Mouse (Mus musculus): ENCODE measurements around the gene Mier2. TPM values are rescaled to one million over a fixed set of nuclear protein-coding genes. Genes with fewer than 3 reads are reported as not detected.

Gene Mier2
- total RNA-seq, 2 experiments from 2014 or later: 46.8 to 48.2 TPM

DNA sequence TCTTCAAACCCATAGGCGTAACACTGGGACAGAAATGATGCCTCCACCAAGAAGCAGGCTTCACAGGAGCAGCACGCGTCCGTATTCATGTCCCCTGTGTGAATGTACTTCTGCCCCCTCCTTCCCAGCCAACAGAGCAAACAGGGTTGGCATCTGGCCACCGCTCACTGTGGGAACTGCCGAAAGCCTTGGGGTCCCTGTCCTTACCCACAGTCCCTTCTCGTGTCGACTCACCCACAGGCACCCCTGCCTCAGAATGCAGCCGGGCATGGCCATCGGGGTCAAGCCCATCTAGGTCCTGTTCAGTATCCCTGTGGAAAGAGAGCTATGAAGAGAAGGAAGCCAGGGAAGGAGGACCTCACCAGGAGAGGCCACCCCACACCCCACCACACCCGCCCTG, 12.8 kb downstream of the Mier2 start:
- DNase-seq (ENCODE audit: low spot score in 2 of 2): no peak

DNA sequence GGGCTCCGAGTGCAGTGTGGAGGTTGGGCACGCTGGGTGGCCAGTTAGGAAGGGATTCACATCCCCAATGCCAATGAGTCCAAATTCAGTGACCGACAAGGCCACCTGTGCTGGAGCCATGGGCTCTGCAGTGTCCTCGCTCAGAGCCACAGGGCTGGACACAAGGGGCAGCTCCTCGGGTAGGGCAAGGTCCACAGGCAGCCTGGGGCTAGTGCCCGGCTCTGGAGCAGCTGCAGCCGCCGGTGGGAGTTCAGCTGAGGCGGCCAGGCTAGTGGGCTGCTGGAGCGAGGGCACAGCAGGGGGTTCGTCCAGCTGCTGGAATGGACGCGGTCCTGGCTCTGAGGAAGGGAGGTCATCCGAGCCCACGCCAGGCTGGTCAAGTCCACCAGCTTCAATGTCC, 13.5 kb downstream of the Mier2 start:
- peak in 1 of 2 experiments; percentile 2 for DNase-seq (ENCODE audit: low spot score in 2 of 2)

DNA sequence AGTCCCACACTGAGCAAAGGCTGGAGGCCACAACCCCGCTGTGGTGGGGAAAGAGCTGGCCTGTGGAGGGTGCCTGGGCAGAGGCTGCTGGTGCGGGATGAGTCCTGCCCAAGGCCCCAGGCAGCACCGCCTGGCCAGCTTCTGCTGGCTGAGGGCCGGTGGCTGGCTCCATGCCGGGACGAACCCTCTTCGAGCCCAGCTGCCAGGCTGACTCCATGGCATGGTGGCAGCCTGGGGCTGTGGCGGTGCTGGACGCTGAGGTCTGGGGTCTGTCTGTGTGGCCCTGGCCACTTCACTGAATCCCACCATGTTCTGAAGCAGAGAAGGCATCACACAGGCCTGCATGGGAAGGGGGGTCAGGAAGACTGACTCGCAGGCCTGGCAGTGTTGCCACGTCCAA, 14.3 kb downstream of the Mier2 start:
- DNase-seq (ENCODE audit: low spot score in 2 of 2): no peak

DNA sequence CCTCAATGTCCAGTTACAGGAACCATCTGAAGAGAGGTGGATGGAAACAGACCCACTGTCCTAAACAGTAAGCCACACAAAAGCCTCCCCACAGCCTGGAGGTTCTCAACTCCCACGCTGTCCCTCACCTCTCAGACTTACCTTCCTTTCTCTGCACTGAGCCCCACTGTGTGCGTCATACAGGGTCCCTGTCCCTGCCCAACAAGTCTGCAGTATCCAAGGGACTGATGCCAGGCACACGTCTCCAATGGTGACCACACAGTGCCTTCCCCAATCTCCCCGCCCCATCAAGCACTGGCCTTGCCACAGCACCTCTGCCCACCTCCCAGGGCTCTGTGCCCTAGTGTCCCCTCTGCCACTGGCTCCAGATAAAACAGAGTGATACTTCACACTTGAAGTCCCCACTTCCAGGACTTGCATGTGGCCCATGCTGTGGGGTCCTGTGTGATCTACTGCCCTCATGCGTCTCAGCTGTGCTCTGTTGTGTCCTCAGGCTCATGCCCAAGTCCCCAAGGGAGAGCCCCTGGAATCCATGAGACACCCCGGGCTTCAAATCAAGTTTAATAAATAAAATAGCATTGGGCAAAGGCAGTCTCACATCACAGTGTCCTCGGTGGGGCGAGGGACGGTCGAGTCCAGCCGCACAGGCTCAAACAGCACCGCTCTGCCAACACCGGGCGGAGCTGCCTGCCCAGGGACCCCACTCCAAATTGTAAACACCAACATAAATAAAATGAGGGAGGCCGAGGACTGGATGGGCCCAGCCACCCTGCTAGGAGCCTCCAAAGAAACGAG, 15.1 kb downstream of the Mier2 start:
- peak in 1 of 2 experiments; percentile 2 for DNase-seq (ENCODE audit: low spot score in 2 of 2)

DNA sequence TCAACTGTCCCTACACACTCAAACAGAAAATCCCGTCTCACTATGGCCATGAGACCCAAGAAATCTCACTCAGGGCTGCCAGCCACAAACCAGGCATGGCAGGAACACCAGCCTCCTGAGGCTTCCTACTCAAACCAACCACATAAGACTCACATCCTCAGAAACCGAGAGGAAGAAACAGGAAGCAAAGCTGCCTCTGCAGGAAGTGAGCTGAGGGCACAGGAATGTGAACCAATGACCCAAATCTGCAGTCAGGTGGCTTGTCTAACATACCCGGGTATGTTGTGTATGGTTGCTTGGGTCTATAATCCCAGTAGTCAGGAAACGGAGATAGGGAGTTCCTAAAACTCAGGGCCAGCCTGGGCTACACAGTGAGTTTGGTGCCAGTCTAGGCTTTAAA, 16.1 kb downstream of the Mier2 start:
- DNase-seq (ENCODE audit: low spot score in 2 of 2): no peak

DNA sequence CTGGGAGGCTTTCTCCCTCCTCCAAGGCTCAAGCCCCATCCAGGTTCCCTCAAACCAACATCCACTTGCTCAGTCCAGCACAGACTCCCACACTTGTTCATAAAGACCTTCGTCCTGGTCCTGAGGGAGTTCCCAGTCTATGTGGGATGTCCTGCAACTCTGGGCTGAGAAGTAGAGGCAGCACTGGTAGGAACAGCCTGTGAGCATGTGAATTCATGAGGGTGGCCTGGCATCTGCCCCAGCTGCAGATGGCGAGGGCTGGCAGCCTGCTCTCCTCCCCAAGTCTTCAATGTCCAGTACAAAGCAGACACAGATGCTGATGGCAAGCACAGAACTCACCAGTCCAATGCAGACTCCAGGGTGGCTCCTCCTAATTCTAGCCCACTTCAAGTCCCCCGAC, 16.7 kb downstream of the Mier2 start:
- no peak for DNase-seq (ENCODE audit: low spot score in 2 of 2)

DNA sequence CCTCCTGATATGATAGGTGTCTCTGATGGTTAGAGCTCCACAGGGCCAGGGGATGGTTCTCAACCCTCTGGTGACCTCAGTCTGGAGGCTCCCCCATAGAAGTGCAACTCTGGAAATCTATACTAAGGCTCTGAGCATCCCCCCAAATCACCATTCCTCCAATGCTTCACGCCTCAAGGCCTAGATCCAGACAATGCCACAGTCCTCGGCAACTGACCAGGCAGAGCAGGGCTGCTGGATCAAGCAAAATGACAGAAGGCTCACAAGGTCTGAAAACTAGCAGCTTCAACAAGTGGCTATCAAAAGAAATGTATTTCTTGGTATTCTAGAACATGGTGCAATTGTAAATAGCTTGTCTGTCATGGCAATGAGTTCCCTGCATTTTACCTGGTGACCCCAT, 17.2 kb downstream of the Mier2 start:
- peak; percentile 1 to 2 for DNase-seq (ENCODE audit: low spot score in 2 of 2)

DNA sequence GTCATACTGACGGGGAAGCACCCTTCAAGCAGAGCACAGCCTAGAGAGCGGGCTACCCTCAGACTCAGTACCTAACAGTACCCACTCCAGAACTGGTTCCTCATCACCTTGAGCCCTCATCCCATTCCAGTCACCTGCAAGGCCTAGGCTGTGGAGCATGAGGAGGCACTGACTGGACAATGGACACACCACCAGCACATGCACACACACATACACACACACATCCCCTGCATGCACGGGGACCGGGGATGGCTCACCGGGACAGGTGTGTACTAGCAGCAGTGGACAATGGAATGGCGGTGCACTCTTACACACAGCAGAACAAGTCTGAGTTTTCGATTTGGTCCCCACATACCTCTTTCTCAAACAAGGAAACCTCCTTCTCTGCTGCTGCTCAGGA, 17.7 kb downstream of the Mier2 start:
- peak in 1 of 2 experiments; percentile 2 for DNase-seq (ENCODE audit: low spot score in 2 of 2)

DNA sequence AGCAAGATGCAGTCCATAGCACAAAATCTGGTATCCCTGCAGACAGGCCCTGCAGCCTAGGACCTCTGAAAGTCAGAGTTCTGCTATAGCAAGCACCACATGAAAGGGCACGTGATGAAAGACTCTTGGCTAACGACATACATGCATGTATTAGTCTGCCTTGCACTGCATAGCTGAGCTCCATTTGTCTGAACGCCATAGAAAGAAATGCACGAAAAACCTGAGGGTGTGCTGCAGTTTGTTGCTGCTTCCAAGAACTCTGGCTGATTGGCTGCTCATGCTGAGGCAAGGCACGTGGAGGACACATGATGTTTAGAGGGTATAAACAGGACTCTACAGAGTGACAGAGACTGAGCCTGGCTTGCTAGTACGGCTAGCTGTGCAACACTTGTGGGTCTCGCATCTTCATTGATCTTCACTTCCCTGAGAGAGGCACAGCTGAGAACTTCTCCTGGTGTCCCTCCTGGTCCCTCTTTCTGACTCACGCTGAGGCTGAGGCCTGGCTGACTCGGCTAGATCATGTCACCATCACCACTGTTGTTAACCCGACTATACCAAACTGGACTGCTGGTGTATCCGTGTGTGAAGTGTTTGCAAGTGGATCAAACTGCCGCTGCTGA, 18.4 kb downstream of the Mier2 start:
- DNase-seq (ENCODE audit: low spot score in 2 of 2): no peak

DNA sequence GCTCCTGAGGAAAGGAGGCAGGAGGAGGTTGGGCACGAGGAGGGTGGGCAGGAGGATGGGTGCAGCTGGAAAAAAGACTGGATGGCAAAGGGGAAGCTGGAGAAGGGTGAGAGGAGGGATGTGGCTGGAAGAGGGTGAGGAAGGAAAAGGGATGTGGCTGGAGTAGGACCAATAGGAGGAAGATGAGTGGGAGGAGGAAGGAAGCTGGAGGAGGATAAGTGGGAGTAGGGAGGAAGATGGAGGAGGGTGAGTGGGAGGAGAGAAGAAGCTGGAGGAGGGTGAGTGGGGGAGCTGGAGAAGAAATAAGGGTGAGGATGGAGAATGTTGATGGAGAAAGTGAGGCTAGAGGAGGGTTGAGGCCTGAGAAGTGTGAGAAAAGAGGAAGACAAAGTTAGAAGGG, 19.6 kb downstream of the Mier2 start:
- peak in 1 of 2 experiments; percentile 2 for DNase-seq (ENCODE audit: low spot score in 2 of 2)

DNA sequence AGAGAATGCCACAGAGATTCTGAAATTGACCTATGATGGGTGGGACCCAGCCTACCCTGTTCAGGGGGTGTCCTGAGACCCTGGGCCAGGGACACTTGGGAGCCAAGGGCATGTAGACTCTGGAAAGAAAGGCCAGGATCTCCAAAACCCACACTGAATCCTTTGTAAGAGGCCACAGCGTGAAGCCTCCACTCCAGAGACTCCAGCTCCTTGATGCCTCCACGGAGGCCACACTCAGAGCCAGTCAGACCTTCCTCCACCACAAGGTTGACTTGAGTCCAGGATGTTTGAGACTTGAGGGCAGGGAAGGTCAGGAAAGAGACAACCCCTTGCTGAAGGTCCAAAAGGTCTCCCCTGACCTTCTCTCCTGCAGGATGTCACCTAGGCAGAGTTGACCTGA, 20.6 kb downstream of the Mier2 start:
- peak in 1 of 2 experiments; percentile 2 for DNase-seq (ENCODE audit: low spot score in 2 of 2)

DNA sequence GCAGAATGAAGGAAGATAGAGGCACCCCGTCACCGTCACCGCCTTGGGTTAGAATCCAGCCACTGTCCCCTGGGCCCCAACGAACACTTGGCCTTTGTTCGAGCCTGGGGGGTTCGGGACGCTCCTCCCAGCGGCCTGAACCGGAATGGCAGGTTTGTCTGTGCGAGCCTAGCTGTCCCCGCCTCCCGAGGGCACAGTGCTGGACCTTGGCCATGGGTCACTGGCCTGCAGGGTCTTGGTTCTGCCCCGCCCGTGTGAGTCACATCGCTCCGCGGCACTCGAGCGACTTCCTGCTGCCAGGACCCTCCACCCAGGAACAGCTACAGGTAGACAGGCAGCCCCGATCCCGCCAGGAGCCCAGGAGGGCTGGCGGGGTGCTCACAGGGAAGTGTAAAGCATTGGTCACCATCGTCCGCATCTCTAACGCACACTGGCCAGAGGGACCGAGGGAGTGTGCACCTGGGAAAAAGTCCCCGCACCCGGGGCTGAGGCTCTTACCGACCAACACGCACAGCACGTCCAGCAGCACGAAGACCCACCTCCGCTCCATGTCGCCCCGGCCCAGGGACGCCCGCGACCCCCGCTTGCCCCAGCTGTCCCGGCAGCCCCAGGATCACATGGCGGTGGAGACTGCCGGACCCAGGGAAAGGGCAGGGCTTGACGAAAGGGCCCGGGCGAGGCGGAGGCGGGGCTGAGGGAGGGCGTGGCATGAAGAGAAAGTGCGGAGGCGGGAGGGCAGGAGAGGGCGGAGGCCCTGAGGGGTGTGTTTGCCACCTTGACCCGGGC, 21.7 kb downstream of the Mier2 start, which contains the start of gene Plpp2:
Gene Plpp2, minus strand, starts transcription at position 671 of the 786 bp plus-strand sequence.
- peak; percentile 56 to 67 for DNase-seq (ENCODE audit: low spot score in 2 of 2)

DNA sequence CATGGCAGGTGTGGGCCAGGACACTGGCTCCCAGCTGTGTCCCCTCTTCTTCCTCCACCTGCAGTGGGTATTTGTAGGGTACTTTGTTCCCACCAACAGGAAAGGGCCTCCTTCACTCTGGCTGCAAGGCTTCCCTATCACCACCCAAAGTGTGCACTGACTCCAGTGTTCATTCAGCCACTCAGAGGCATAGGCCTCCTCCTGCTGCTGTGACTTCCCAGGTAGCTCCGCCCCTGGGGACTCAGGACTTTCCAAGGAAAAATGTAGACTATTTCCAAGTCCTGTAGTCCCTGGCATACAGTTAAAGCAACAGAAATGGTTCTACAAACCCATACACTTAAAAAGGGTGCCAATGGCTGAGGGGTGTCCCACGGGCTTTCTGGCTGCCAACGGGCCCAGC, 22.3 kb downstream of the Mier2 start:
- peak in 1 of 2 experiments; percentile 1 for DNase-seq (ENCODE audit: low spot score in 2 of 2)

DNA sequence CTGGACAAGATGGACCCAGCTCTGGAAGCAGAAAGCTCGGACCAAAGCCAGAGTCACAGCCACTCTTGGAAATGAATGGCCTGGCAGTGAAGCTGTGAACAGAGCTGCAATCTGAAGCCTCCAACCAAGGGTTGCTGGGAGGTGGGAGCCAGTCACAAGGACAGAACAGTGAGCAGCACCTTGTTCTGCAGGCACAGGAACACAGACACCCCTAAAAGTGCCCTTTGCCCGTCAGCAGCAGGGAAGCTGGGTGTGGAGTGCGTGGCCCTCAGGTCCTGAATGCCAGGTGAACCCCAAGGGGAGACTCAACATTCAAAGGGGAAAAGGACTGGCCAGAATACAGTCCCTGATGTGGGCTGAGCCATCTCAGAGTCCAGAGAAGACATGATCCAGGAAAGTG, 23.4 kb downstream of the Mier2 start:
- peak in 1 of 2 experiments; percentile 1 for DNase-seq (ENCODE audit: low spot score in 2 of 2)

DNA sequence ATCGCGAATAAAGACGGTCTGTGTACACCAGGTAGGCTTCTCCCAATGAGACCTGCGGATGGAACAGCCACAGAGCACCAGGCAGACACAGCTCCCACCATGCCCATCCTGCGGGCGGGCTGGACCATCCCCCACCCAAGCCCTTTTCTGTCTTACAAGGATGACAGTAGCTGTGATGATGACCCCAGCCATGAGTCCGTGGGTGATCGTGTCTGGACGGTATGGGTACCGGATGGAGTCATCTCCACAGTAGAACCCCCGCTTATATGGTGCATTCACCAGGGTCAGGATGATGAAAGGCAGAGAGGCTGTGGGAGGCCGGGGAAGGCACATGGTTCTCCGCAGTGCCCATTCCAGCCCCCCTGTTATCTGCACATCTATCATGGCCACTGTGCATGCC, 24.3 kb downstream of the Mier2 start:
- DNase-seq (ENCODE audit: low spot score in 2 of 2): peak in 1 of 2 experiments; percentile 1

DNA sequence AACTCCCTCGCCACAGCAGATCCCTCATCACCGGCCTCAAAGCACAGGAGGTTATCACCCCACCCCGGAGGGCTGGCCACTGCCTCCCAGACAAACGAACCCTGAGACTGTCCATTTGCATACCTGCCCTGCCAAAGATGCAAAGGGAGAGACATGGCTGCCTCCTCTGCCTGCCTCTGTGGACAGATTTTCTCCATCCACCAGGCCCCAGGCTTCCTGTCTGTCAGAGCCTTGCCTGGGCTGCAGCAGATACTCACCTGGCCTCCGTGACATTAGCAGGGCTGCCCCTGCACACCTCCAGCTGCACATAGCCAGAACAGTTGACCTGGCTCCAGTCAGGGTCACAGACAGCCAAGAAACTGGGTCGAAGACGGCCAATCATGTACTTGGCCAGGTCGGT, 24.8 kb downstream of the Mier2 start:
- DNase-seq (ENCODE audit: low spot score in 2 of 2): peak in 1 of 2 experiments; percentile 1

DNA sequence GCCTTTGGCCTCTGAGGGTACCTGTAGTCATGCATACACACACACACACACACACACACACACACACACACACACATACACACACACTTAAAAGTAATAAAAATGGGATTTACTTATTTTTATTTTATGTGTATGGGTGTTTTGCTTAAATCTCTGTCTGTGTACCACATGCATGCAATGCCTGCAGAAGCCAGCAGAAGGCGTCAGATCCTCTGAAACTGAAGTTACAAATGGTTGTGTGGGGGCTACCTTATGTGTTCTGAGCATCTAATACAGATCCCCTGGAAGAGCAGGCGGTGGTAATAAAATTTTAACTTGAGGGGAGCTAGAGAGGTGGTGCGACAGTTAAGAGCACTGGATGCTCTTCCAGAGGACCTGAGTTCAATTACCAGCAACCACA, 26.9 kb downstream of the Mier2 start:
- DNase-seq (ENCODE audit: low spot score in 2 of 2): no peak

DNA sequence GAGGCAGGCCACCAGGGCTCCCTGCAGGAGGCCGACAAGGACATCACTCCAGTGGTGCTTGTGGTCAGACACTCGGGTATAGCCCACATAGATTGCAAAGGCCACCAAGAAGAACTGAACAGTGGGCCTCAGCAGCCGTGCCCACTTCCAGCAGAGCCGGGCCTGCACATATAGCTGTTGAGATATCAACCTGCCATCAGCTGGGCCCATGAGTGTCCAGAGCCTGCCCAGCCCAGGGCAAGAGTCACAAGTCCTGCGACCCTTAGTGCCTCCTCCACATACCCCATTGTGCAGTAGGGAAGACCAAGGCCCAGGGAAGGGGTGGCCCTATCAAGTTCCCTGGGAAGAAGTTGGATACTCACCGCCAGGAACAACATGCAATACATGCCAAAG, 27.6 kb downstream of the Mier2 start:
- no peak for DNase-seq (ENCODE audit: low spot score in 2 of 2)

DNA sequence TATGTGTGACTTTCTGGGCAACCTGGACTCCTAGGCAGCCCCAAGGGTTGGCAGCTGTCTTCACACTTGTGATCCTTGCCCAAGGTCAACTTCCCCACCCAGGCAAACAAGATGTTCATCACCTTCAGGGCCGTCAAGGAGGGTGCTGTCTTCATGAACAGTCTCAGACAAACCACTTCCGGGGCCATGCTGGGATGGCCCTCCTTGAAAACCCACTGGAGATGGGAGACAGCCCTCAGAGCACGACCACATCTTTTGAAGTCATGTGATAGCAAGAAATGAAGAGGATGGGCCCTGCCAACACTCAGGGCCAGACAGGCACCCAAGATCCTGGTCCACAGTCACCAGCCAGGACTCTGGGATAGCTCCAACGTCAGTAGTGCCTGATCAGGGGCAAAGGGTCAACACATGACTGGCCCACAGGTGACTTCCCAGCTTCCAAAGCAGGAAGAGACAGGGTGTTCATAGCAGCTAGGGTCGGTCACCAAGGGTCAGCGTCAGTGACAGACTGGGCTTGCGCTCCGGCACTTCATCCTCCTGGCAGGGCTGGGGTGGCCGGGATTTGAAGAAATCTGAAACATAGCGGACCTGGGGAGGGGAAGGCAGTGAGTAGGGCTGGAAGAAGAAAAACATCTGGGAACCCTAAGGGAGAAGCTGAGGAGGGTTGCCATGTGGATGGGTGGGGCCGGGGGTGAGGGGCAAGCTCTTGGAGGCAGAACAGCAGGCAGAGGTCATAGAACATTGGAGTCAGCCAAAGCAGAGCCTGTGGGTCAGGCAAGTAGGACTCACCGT, 28.1 kb downstream of the Mier2 start:
- DNase-seq (ENCODE audit: low spot score in 2 of 2): no peak

DNA sequence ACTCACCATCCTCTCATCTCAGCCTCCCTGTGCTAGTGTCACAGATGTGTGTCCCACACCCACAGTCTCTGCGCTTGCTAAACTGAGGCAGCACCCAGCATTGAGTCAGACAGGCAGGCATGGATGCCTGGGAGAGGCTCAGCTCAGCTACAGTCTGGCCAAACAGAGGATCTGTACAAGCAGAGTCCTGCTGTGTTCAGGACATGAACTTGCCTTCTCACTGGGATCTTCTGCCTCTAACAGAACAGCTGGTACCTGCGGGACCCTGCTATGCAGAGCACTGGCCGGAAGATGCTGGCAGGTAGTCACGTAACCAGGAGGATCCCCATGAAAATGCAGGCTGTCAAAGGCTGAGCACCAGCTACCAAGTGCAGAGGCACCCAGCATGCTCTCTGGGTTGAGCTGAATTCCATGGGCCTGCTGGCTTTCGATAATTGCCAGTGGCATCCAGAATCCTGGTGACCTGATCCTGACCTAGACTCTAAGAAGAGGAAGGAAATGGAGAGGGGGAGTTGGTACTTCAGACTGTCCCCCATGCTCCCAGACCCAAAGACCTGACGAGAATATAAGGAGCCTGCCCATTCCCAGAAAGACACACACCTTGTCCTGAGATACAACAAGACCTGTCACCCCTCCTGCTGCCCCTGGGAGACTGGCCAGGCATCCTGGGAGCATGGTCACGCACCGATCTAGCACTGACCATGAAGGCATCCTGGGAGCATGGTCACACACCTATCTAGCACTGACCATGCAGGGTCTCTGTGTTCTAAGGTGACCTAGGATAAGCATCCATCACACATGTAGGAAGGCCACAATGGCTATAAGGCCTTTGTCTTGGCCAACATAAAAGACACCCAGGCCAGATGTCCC, 29.3 kb downstream of the Mier2 start:
- peak in 1 of 2 experiments; percentile 2 for DNase-seq (ENCODE audit: low spot score in 2 of 2)
